Mouse (Mus musculus): Measurements from ENCODE around the gene Rpl13a. TPM values are rescaled to one million over a fixed set of nuclear protein-coding genes. Genes with fewer than 3 reads are reported as not detected.
"Not testable (repeated sequence)": the region's sequence is repeated elsewhere in the genome, so short reads cannot be mapped to it uniquely, and the experiment has no call there.

Rpl13a gene
- 649 and 787 TPM in 2 replicates for polyA plus RNA-seq (2015; fragmentation: Nextera tagmentation; extraction: Ambion mirVana)

GRCm38 (mm10) chr7:45128624-45129246 lies at the start of gene Rpl13a:
Gene Rpl13a, minus strand, starts transcription at chr7:45128761.
- Histone ChIP-seq H3K4me3 (replicated peaks) (peak within 1 kb of the TSS; percentile 80), H3K36me3 (peaks cover 24% of the 10 kb centered on the region), H3K4me2 (peak within 1 kb of the TSS; percentile 70), H3K27ac (replicated peaks) (peak within 1 kb of the TSS; percentile 95), H3K4me1 (peaks cover 44% of the 10 kb centered on the region), H3K9me3 (replicated peaks) (no peaks in the 10 kb centered on the region), H3K27me3 (replicated peaks) (0 out of 2 replicates have a peak, but pooled peaks cover 3% of the 10 kb centered on the region), H3K9ac (replicated peaks) (peak within 1 kb of the TSS; percentile 99)
- ATAC-seq (ENCODE audit: low FRiP score): peak; percentile 92
- WGBS: under 1% methylated on average over 48 of the region's 48 CpGs

- Histone ChIP-seq H3K4me2 (peak overlapping the region; percentile 46), H3K4me3 (replicated peaks) (peak overlapping the region; percentile 17), H3K9ac (replicated peaks) (no peak overlapping the region), H3K27ac (replicated peaks) (no peak overlapping the region), H3K9me3 (replicated peaks) (no peaks in the 10 kb centered on the region), H3K4me1 (peaks cover 19% of the 10 kb centered on the region), H3K27me3 (replicated peaks) (peaks cover 88% of the 10 kb centered on the region), H3K36me3 (no peaks in the 10 kb centered on the region)
- WGBS: 2% methylated on average over 31 of the region's 31 CpGs
- no peak for ATAC-seq (ENCODE audit: low FRiP score)
Measured at GRCm38 (mm10) chr7:45176356-45176755, 47.8 kb upstream of the Rpl13a start.

- H3K36me3 ChIP-seq: no peaks in the 10 kb centered on the region
Measured at GRCm38 (mm10) chr7:45175929-45176328, 47.4 kb upstream of the Rpl13a start.

GRCm38 (mm10) chr7:45175398-45175797 lies 46.8 kb upstream of the Rpl13a start:
- peaks cover 87% of the 10 kb centered on the region for H3K27me3 ChIP-seq (replicated peaks)
- H3K9me3 ChIP-seq (replicated peaks): no peaks in the 10 kb centered on the region
- no peak overlapping the region for H3K4me2 ChIP-seq
- no peak for ATAC-seq (ENCODE audit: low FRiP score)
- no peak overlapping the region for H3K9ac ChIP-seq (replicated peaks)
- no peak overlapping the region for H3K4me3 ChIP-seq (replicated peaks)
- H3K27ac ChIP-seq (replicated peaks): no peak overlapping the region
- H3K4me1 ChIP-seq: peaks cover 14% of the 10 kb centered on the region
- no peaks in the 10 kb centered on the region for H3K36me3 ChIP-seq
- WGBS: 4% methylated on average over 13 of the region's 13 CpGs

More at GRCm38 (mm10) chr7:45175929-45176328, 47.4 kb upstream of the Rpl13a start:
- Histone ChIP-seq H3K27me3 (replicated peaks) (peaks cover 88% of the 10 kb centered on the region), H3K27ac (replicated peaks) (no peak overlapping the region), H3K9me3 (replicated peaks) (no peaks in the 10 kb centered on the region), H3K4me1 (peaks cover 15% of the 10 kb centered on the region), H3K4me2 (peak overlapping the region; percentile 46), H3K4me3 (replicated peaks) (peak overlapping the region; percentile 17), H3K9ac (replicated peaks) (no peak overlapping the region)
- no peak for ATAC-seq (ENCODE audit: low FRiP score)
- WGBS: 1% methylated on average over 22 of the region's 23 CpGs

GRCm38 (mm10) chr7:45174567-45175280 lies 46.2 kb upstream of the Rpl13a start:
- H3K4me3 ChIP-seq (replicated peaks): peak overlapping the region; percentile 14; the same call in 1 of the 2 replicates
- H3K4me1 ChIP-seq: peaks cover 14% of the 10 kb centered on the region
- no peaks in the 10 kb centered on the region for H3K9me3 ChIP-seq (replicated peaks)
- H3K9ac ChIP-seq (replicated peaks): no peak overlapping the region
- no peak overlapping the region for H3K27ac ChIP-seq (replicated peaks)
- 3% methylated on average over 29 of the region's 29 CpGs for WGBS
- peak overlapping the region; percentile 39 for H3K4me2 ChIP-seq
- peaks cover 87% of the 10 kb centered on the region for H3K27me3 ChIP-seq (replicated peaks)
- ATAC-seq (ENCODE audit: low FRiP score): no peak
- H3K36me3 ChIP-seq: no peaks in the 10 kb centered on the region

GRCm38 (mm10) chr7:45173772-45174171 lies 45.2 kb upstream of the Rpl13a start:
- not testable (repeated sequence) for H3K27ac ChIP-seq (replicated peaks); H3K36me3 ChIP-seq; H3K4me2 ChIP-seq; H3K4me3 ChIP-seq (replicated peaks); H3K9me3 ChIP-seq (replicated peaks); ATAC-seq (ENCODE audit: low FRiP score); H3K9ac ChIP-seq (replicated peaks)
- Histone ChIP-seq H3K27me3 (replicated peaks) (peaks cover 87% of the 10 kb centered on the region), H3K4me1 (peaks cover 16% of the 10 kb centered on the region)
- WGBS: 70% methylated on average over 1 of the region's 1 CpGs

- no peak overlapping the region for H3K4me3 ChIP-seq (replicated peaks)
- H3K9me3 ChIP-seq (replicated peaks): no peaks in the 10 kb centered on the region
- no peak for ATAC-seq (ENCODE audit: low FRiP score)
- H3K27ac ChIP-seq (replicated peaks): no peak overlapping the region
- no peak overlapping the region for H3K9ac ChIP-seq (replicated peaks)
- WGBS: 60% methylated on average over 7 of the region's 7 CpGs
- peaks cover 87% of the 10 kb centered on the region for H3K27me3 ChIP-seq (replicated peaks)
- no peaks in the 10 kb centered on the region for H3K36me3 ChIP-seq
- H3K4me1 ChIP-seq: peaks cover 24% of the 10 kb centered on the region
- H3K4me2 ChIP-seq: no peak overlapping the region
Measured at GRCm38 (mm10) chr7:45172974-45173373, 44.4 kb upstream of the Rpl13a start.

- Histone ChIP-seq H3K36me3 (no peaks in the 10 kb centered on the region), H3K4me2 (no peak overlapping the region), H3K9ac (replicated peaks) (no peak overlapping the region), H3K4me1 (peaks cover 15% of the 10 kb centered on the region), H3K27ac (replicated peaks) (no peak overlapping the region), H3K27me3 (replicated peaks) (peaks cover 87% of the 10 kb centered on the region), H3K4me3 (replicated peaks) (no peak overlapping the region), H3K9me3 (replicated peaks) (no peaks in the 10 kb centered on the region)
- WGBS: 92% methylated on average over 3 of the region's 3 CpGs
- no peak for ATAC-seq (ENCODE audit: low FRiP score)
Measured at GRCm38 (mm10) chr7:45169495-45169894, 40.9 kb upstream of the Rpl13a start.

GRCm38 (mm10) chr7:45168656-45169055 lies 40.1 kb upstream of the Rpl13a start:
- no peaks in the 10 kb centered on the region for H3K9me3 ChIP-seq (replicated peaks)
- H3K4me1 ChIP-seq: peaks cover 20% of the 10 kb centered on the region
- peak overlapping the region; percentile 40 for H3K4me2 ChIP-seq
- ATAC-seq (ENCODE audit: low FRiP score): no peak
- H3K36me3 ChIP-seq: no peaks in the 10 kb centered on the region
- peaks cover 88% of the 10 kb centered on the region for H3K27me3 ChIP-seq (replicated peaks)
- peak overlapping the region; percentile 17; the same call in 1 of the 2 replicates for H3K4me3 ChIP-seq (replicated peaks)
- 7% methylated on average over 24 of the region's 24 CpGs for WGBS
- no peak overlapping the region for H3K9ac ChIP-seq (replicated peaks)
- H3K27ac ChIP-seq (replicated peaks): no peak overlapping the region

- Histone ChIP-seq H3K4me1 (peaks cover 22% of the 10 kb centered on the region), H3K27ac (replicated peaks) (no peak overlapping the region), H3K9me3 (replicated peaks) (no peaks in the 10 kb centered on the region), H3K36me3 (no peaks in the 10 kb centered on the region), H3K27me3 (replicated peaks) (peaks cover 94% of the 10 kb centered on the region), H3K4me2 (no peak overlapping the region), H3K9ac (replicated peaks) (no peak overlapping the region), H3K4me3 (replicated peaks) (no peak overlapping the region)
- 4% methylated on average over 19 of the region's 19 CpGs for WGBS
- ATAC-seq (ENCODE audit: low FRiP score): no peak
Measured at GRCm38 (mm10) chr7:45167761-45168445, 39.3 kb upstream of the Rpl13a start.

- H3K27me3 ChIP-seq (replicated peaks): peaks cover 95% of the 10 kb centered on the region
- no peak for ATAC-seq (ENCODE audit: low FRiP score)
Measured at GRCm38 (mm10) chr7:45166950-45167401, 38.4 kb upstream of the Rpl13a start.

More at GRCm38 (mm10) chr7:45166950-45167401, 38.4 kb upstream of the Rpl13a start:
- H3K9ac ChIP-seq (replicated peaks): no peak overlapping the region
- no peak overlapping the region for H3K4me2 ChIP-seq
- H3K4me1 ChIP-seq: peaks cover 30% of the 10 kb centered on the region
- H3K9me3 ChIP-seq (replicated peaks): no peaks in the 10 kb centered on the region
- no peak overlapping the region for H3K27ac ChIP-seq (replicated peaks)
- no peak overlapping the region for H3K4me3 ChIP-seq (replicated peaks)
- WGBS: 30% methylated on average over 10 of the region's 10 CpGs
- no peaks in the 10 kb centered on the region for H3K36me3 ChIP-seq
